Mouse (Mus musculus): ENCODE data around the gene Btnl2.

Btnl2 gene

GRCm38 (mm10) chr17:34411117-34411516, 56.5 kb downstream of the Btnl2 start:
- peak; percentile 69 to 74 for DNase-seq
